Mouse (Mus musculus): ENCODE data around the gene Srrm2. TPM values are rescaled to one million over a fixed set of nuclear protein-coding genes. Genes with fewer than 3 reads are reported as not detected.

The Srrm2 gene
- polyA plus RNA-seq, 1 experiment from 2014 or later: 334 TPM

Small RNA genes lying within 50 kb of the gene (microRNA-seq; reads per million reads assigned to microRNA genes)
- gene Mir5125: 2.8 reads per million

Other genes starting within 250 kb of the Srrm2 start
- gene Zfp213, start 226.3 kb upstream of the Srrm2 start, polyA plus RNA-seq (2016; fragmentation: Nextera tagmentation; extraction: Ambion mirVana): 8.3 and 9.1 TPM in 2 replicates
- 2.8 and 2.9 TPM in 2 replicates for gene Zfp13, start 191.0 kb upstream of the Srrm2 start, polyA plus RNA-seq (2016; fragmentation: Nextera tagmentation; extraction: Ambion mirVana)
- gene Zscan10, start 189.7 kb upstream of the Srrm2 start, polyA plus RNA-seq (2016; fragmentation: Nextera tagmentation; extraction: Ambion mirVana): not detected in 2 replicates
- 0.20 and 0.28 TPM in 2 replicates for gene Mmp25, start 145.3 kb upstream of the Srrm2 start, polyA plus RNA-seq (2016; fragmentation: Nextera tagmentation; extraction: Ambion mirVana)
- gene Bicdl2, start 130.0 kb upstream of the Srrm2 start, polyA plus RNA-seq (2016; fragmentation: Nextera tagmentation; extraction: Ambion mirVana): not detected in 2 replicates
- gene Hcfc1r1, start 116.9 kb upstream of the Srrm2 start, polyA plus RNA-seq (2016; fragmentation: Nextera tagmentation; extraction: Ambion mirVana): 23.6 and 25.5 TPM in 2 replicates
- 31.4 and 36.1 TPM in 2 replicates for gene Thoc6, start 116.7 kb upstream of the Srrm2 start, polyA plus RNA-seq (2016; fragmentation: Nextera tagmentation; extraction: Ambion mirVana)
- 7.1 and 7.8 TPM in 2 replicates for gene Tnfrsf12a, start 113.1 kb upstream of the Srrm2 start, polyA plus RNA-seq (2016; fragmentation: Nextera tagmentation; extraction: Ambion mirVana)
- gene Cldn6, start 111.3 kb upstream of the Srrm2 start, polyA plus RNA-seq (2016; fragmentation: Nextera tagmentation; extraction: Ambion mirVana): 0.78 and 2.3 TPM in 2 replicates
- 0.08 and 0.11 TPM in 2 replicates for gene Cldn9, start 106.5 kb upstream of the Srrm2 start, polyA plus RNA-seq (2016; fragmentation: Nextera tagmentation; extraction: Ambion mirVana)
- gene 1520401A03Rik, start 67.7 kb upstream of the Srrm2 start, polyA plus RNA-seq (2016; fragmentation: Nextera tagmentation; extraction: Ambion mirVana): 0.05 and 0.10 TPM in 2 replicates
- 41.1 and 42.1 TPM in 2 replicates for gene Pkmyt1, start 64.2 kb upstream of the Srrm2 start, polyA plus RNA-seq (2016; fragmentation: Nextera tagmentation; extraction: Ambion mirVana)
- gene Paqr4, start 49.7 kb upstream of the Srrm2 start, polyA plus RNA-seq (2016; fragmentation: Nextera tagmentation; extraction: Ambion mirVana): 7.4 and 8.4 TPM in 2 replicates
- 0.17 and 0.55 TPM in 2 replicates for gene Kremen2, start 44.7 kb upstream of the Srrm2 start, polyA plus RNA-seq (2016; fragmentation: Nextera tagmentation; extraction: Ambion mirVana)
- 22.4 and 22.6 TPM in 2 replicates for gene Flywch1, start 18.9 kb upstream of the Srrm2 start, polyA plus RNA-seq (2016; fragmentation: Nextera tagmentation; extraction: Ambion mirVana)
- 2.9 and 3.6 TPM in 2 replicates for gene Flywch2, start 4.5 kb upstream of the Srrm2 start, polyA plus RNA-seq (2016; fragmentation: Nextera tagmentation; extraction: Ambion mirVana)
- gene Elob, start 38.6 kb downstream of the Srrm2 start, polyA plus RNA-seq (2016; fragmentation: Nextera tagmentation; extraction: Ambion mirVana): 588 and 602 TPM in 2 replicates
- not detected in 2 replicates for gene Prss33, start 45.5 kb downstream of the Srrm2 start, polyA plus RNA-seq (2016; fragmentation: Nextera tagmentation; extraction: Ambion mirVana)
- not detected in 2 replicates for gene Prss32, start 53.3 kb downstream of the Srrm2 start, polyA plus RNA-seq (2016; fragmentation: Nextera tagmentation; extraction: Ambion mirVana)
- gene Prss41, start 53.6 kb downstream of the Srrm2 start, polyA plus RNA-seq (2016; fragmentation: Nextera tagmentation; extraction: Ambion mirVana): 0.32 and 0.45 TPM in 2 replicates
- gene Prss21, start 77.5 kb downstream of the Srrm2 start, polyA plus RNA-seq (2016; fragmentation: Nextera tagmentation; extraction: Ambion mirVana): not detected in 2 replicates
- not detected in 2 replicates for gene Dcpp1, start 90.3 kb downstream of the Srrm2 start, polyA plus RNA-seq (2016; fragmentation: Nextera tagmentation; extraction: Ambion mirVana)
- not detected in 2 replicates for gene Dcpp2, start 90.3 kb downstream of the Srrm2 start, polyA plus RNA-seq (2016; fragmentation: Nextera tagmentation; extraction: Ambion mirVana)
- gene Dcpp3, start 126.9 kb downstream of the Srrm2 start, polyA plus RNA-seq (2016; fragmentation: Nextera tagmentation; extraction: Ambion mirVana): not detected in 2 replicates
- gene Sbp, start 151.1 kb downstream of the Srrm2 start, polyA plus RNA-seq (2016; fragmentation: Nextera tagmentation; extraction: Ambion mirVana): not detected in 2 replicates
- not detected in 2 replicates for gene Sbpl, start 164.7 kb downstream of the Srrm2 start, polyA plus RNA-seq (2016; fragmentation: Nextera tagmentation; extraction: Ambion mirVana)
- not detected in 2 replicates for gene Prss30, start 190.0 kb downstream of the Srrm2 start, polyA plus RNA-seq (2016; fragmentation: Nextera tagmentation; extraction: Ambion mirVana)
- not detected in 2 replicates for gene Prss22, start 207.6 kb downstream of the Srrm2 start, polyA plus RNA-seq (2016; fragmentation: Nextera tagmentation; extraction: Ambion mirVana)
- not detected in 2 replicates for gene Prss27, start 247.6 kb downstream of the Srrm2 start, polyA plus RNA-seq (2016; fragmentation: Nextera tagmentation; extraction: Ambion mirVana)